Mouse (Mus musculus) urinary bladder, postnatal 14 days (tissue): Measurements from ENCODE around the gene A630001G21Rik.

Source experiments
- DNase-seq: peaks from one replicate; pipeline ENCODE4 v3.0.0; 2021; ENCODE audit warnings: low spot score

A630001G21Rik gene

GRCm38 (mm10) chr1:85771976-85772375, 6.5 kb downstream of the A630001G21Rik start:
- DNase-seq, result no peak

DNA sequence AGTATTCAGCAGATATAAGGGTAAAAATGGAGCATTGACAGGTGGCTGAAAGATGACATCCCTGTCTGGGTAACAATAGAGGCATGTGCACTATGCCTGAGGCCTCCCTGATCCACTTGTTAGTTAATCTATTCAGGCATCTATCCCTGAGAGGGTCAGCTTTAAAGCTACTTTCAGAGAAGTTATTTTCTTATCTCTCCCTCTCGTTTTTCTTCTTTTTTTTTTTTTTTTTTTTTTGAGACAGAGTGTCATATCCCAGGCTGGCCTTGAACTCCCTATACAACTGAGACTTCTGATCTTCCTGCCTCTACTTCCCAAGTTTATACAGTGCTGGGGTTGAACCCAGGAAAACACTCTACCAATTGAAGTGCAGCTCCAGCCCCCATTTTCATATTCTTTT, 10.7 kb downstream of the A630001G21Rik start:
- DNase-seq, result no peak

GRCm38 (mm10) chr1:85766120-85766519, 12.3 kb downstream of the A630001G21Rik start:
- no peak for DNase-seq

DNA sequence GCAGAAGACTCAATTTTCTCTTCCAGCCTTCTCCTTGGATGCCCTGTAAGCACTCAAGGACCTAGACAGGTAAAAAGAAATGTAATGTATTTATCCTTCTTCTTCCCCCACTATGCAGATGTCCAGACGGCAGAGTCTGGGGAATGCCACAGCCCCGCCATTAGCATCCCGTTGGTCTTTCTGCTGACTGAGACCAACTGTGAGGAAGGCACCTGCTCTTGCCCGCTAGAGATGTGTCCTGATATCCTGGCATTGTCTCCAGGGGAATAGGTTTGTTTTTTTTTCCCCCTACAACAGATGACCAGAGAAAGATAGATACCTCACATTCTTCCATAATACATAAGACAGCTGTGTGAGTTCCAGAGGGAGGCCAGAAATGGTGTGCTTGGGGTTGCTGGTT, 14.2 kb downstream of the A630001G21Rik start:
- no peak for DNase-seq

DNA sequence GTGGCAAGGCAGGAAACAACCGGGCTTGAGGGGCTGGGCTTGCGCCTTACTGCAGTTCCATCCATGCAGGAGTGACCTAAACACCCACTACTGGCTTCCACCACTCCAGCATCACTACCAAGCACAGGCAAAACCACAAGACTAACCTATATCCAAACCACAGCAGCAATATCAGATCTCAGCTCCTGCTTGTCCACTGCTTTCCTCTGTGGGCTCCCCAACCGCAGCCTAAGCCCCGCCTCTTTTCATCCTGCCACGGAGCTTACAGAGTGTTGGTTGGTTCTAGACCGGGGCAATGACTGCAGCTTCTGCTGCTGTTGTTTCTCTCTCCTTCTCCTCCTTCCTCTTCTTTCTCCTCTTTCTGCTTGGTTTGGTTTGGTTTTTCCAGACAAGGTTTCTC, 15.1 kb downstream of the A630001G21Rik start:
- DNase-seq, result no peak

DNA sequence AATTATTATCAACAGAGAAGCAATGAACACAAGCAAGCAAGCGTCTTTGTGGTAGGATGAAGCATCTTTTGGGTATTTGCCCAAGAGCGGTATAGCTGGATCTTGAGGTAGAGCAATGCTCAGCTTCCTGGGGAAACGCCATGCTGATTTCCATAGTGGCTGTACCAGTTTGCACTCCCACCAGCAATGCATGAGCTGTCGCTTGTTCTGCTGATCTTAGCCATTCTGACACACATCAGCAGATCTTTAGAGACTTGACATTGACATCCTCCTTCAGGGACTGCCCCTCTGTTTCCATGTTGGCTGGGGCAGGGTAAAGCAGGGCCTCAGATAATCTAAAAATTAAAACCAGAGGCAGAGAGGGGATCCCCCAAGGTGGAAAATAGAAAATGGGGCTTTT, 16.8 kb downstream of the A630001G21Rik start:
- DNase-seq, result no peak

- no peak for DNase-seq
Observed at GRCm38 (mm10) chr1:85758969-85759293, 19.5 kb downstream of the A630001G21Rik start.

DNA sequence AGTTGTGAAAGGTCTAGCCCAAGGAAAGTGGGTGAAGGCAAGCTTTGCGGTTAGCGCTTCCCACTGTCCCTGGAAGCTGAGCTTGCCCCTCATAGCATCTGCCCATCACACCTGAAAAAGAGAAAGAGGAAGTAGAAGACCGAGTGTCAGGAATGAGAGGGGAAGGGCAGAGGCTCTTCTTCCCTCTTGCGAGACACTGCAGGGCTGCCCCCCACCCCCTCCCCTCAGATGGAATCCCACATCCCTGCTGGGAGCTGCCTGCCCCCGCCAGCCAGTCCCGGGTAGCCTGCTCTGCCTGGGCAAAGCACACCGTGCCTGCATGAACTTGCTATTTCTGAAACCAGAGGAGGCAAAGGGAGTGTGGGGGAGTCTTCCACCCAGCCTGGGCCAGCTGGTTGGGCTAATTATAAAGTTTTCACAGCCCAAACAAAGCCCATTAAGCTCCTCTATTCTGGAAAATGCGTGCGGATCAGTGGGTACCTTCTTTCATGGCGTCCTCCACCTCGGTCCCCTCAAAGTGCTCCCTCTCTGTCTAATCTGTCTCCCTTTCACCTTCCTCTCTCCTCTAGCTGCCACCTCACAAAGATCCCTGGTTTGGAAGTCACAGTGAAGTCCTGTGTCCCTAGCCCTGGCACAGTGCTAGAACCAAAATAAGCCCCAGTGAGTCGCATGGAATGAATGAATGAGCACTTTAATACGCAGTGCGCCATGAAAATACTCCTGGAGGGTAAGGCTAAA, 20.0 kb downstream of the A630001G21Rik start:
- no peak for DNase-seq

- DNase-seq, result no peak
Observed at GRCm38 (mm10) chr1:85757531-85758230, 20.8 kb downstream of the A630001G21Rik start.

DNA sequence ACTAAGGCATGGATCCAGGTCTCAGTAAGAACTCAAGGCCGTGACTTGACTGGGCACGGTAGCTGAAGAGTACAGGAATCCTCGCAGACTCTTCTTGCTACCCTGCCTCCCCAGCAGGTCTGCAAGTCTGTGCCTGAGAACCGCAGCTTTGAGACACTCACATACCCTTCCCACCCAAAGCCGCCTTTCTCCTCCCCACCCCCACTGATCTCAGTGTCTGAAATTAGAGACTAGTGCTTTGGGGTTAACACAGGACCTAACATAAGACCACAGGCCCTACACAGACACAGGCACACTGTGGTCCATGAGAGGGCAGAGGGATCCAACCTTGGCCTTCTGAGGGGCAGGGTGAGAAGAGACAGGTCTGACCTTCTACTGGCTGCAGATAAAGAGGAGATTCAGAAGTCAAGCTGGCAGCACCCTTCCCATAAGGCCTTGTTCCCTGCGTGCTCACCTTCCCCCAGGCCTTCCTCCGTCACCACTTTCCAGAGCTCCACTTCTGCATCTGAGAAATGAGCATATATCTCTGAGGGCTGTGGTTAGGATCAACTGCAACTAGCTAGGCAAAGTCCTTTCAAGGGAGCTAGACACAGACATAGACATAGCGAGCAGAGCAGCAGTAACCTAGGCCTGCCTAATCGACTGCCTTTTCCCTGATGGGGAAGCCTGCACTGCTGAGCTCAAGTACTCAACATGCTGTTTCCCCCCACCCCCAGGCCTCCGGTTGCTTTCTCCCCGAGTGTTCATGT, 26.3 kb downstream of the A630001G21Rik start:
- DNase-seq, result no peak

DNA sequence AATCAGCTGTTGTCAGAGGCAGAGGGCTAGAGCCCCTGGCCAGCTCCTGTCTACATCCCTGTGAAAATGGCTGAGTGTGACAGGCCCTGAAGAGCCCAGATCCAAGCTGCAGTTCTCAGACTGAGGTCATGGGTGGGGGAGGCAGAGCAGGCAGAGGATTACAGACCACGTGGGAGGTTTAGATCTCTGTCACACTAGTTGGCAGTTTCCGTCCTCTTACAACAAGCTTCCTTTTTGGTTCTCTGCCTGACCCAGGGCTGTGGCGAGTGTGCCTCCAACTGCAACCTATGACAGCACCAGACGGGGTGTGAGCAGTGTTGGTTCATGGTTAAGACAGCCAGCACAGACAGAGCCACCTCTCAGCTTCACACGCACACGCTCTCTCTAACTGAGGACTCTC, 26.9 kb downstream of the A630001G21Rik start:
- no peak for DNase-seq

GRCm38 (mm10) chr1:85750650-85751049, 27.8 kb downstream of the A630001G21Rik start:
- no peak for DNase-seq

DNA sequence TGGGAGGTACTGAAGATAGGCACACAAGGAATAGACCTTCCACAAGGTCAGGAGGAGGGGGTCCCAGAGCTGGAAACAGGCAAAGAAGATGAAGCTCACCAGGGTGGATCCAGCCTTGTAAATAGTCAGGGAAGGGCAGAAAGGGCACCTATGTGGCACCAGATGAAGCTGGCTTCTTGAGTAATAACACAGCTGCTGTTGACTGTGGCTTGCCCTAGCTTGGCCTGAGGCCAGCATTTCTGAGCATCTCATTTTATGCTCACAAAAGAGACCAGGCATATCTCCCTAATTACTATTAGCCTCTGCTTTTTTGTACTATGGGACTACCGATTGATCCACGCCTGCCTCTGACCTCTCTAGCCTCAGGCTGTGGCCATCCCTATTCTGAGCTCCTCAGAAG, 28.6 kb downstream of the A630001G21Rik start:
- no peak for DNase-seq

DNA sequence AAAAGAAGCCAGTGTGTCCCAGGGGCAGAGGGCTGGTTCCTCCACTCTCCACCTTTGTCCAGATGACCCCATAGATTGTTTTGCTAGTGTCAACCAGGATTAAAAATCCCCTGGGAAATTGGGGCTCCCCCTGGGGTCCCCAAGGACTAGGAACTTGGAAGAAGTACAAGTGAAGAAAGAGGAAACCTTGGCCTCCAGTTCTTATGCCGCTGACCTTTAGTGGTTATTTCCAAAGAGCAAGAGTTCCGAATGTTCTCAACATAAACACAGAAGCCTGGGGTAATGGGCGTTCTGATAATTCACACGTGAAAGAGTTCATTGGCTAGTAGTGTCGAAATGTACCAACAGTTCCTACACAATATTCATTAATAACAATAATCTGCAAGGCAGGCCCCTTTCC, 31.9 kb downstream of the A630001G21Rik start:
- DNase-seq, result no peak

DNA sequence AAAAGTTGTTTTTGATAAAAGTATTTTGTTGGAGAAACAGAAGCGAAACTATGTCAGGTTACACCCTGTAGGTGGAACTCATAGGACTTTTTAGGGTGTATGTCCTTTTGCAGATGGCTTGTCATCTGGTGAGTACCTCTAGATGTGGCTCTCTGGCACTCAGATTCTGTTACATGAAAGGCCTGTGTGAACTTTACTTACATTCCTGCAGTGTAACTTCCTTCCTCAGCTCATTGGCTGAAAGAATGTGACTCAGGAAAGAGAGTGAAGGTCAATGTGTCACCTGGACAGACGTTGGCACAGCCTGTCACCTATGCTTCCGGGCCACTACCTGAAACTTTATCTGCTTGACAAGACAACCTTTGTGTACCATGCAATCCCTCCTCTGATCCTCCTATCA, 33.9 kb downstream of the A630001G21Rik start:
- DNase-seq, result no peak

DNA sequence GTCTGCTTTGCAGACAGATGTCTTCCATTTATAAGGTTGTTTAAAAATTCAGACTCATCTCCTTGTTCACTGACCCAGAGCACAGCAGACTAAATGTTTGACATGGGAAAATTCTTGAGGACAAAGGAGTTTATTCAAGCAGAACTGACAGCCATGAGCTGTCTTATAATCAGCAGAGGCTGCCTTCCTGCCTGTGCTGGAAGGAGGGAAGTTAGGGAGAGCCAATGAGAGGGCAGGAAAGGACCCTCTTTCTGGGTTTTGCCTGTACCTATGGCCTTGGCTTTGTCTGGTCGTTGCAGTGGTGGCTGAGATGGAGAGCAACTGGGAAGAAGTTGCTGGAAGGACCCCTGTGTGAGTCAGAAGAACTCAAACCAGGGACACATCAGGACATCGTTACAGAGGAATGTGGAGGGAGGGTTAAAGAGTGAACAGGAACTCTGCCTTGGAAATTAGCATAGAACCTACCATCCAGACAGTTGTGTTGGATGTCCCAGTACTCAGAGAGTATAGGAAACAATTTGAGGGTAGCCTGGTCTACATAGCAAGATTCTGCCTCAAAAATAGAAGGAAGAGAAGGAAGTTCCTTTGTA, 35.4 kb downstream of the A630001G21Rik start:
- no peak for DNase-seq

- no peak for DNase-seq
Observed at GRCm38 (mm10) chr1:85742333-85742732, 36.1 kb downstream of the A630001G21Rik start.

- DNase-seq, result peak; percentile 40
Observed at GRCm38 (mm10) chr1:85740923-85741322, 37.5 kb downstream of the A630001G21Rik start.

GRCm38 (mm10) chr1:85739819-85740218, 38.6 kb downstream of the A630001G21Rik start:
- no peak for DNase-seq

DNA sequence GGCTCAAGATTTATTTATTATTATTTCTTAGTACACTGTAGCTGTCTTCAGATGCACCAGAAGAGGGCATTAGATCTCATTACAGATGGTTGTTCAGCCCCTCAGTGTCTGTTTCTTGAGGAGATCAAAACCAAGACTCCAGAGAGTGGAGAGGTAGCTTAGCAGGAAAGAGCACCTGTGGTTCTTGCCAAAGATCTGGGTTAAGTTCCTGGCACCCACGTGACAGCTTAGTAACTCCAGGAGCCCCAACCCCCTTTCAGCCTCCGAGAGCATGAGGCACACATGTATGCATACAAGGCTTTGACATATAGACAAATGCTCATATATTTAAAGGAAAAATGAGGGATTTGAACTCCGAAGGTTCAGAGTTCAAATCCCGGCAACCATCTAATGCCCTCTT, 39.4 kb downstream of the A630001G21Rik start:
- DNase-seq, result no peak

GRCm38 (mm10) chr1:85736355-85737184, 41.9 kb downstream of the A630001G21Rik start:
- DNase-seq, result peak; percentile 81
